Mouse (Mus musculus) thymus, postnatal 36 days (tissue): Measurements from ENCODE around the gene Bpifa3.
"Not testable (repeated sequence)": the region's sequence is repeated elsewhere in the genome, so short reads cannot be mapped to it uniquely, and the experiment has no call there.

Experiments
- DNase-seq, 2 experiments: peaks; one replicate each; pipeline ENCODE4 v3.0.0; 2022; ENCODE audit warnings: mixed read lengths in 2 of 2

Gene Bpifa3

DNA sequence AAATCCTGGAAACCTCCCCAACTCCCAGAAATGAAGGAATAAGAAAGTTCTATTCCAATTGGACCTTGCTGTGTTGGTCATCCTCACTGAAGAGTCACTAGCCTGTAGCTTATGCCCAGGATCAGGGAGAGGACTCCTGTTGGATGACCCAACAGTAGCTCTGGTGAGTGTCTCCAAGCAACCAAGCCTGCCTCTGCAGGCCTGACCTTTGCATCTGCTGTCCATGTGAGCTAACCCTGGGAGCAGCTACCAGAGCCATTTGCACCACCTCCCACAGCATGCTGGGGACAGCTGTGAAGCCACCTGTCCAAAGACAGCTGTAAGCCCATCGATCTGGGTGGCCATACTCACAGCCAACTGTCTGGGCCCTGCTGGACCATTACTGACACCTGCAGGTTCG, at the start of gene Bpifa3:
Gene Bpifa3, plus strand, starts transcription at position 217 of the 400 bp plus-strand sequence.
- no peak for DNase-seq

DNA sequence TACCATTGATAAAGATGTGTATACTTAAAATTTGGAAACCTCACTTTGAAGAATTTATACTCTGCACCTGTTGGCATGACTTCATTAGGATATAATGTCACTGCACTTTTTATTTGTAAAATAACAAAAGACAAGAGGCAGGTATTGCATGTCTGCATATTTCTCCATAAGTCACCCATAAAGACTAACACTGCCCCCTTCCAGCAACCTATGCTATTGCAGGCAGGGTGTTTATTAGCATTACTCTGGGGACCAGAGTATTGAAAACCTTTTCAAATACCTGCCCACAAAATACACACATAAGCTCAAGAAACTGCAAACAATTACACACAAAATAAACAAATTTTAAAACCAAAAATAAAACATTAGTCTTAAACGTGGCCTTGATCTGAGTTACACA, 32.4 kb upstream of the Bpifa3 start:
- DNase-seq, result no peak

DNA sequence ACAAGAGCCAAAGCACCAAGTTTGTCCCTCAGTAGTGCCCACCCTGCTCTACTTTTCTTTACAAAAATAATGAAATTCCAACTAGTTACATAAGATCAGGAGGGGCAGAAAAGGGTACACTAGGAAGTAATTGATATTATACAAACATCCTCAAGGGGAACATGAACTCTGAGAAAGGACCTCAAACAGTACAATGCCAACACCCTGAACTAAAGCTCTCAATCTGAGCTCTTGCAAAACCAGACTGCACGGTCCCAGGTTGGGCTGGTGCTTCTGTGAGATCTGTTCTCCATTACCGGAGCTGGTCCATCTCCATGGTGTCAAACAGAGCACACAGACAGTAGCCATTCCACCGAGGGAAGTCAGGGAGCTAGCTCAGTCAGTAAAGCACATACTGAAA, 12.8 kb upstream of the Bpifa3 start:
- no peak for DNase-seq

DNA sequence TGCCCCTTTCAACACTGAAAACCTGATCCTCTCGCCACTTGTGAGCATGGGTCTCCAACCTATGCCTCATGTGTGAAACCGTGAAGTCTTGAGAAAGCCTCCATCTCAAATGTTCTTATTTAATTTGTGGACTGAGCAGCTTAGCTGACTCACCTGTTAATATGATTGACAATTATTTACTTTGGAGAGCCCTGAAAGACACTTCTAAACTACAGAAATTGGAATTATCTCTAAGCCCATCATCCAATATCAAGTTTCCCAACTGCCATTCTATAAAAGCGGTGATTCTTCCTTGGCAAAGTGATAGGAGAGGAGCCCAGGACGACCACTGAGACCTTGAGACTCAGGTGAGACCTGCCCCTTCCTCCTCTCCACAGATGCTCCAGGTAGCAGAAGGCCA, 12.4 kb downstream of the Bpifa3 start, which contains the start of gene Bpifa1:
Gene Bpifa1, plus strand, starts transcription at position 301 of the 400 bp plus-strand sequence.
- no peak for DNase-seq

DNA sequence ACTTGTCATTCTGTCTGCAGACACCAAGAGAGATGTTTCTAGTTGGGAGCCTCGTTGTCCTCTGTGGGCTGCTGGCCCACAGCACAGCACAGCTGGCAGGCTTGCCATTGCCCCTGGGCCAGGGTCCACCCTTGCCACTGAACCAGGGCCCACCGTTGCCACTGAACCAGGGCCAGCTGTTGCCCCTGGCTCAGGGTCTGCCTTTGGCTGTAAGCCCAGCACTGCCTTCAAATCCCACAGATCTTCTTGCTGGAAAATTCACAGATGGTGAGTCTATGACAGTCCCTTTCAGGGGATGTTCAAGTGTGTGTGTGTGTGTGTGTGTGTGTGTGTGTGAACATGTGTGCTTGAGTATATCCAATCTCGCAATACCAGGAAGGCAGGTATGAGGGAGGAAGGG, 13.6 kb downstream of the Bpifa3 start:
- DNase-seq, result no peak

DNA sequence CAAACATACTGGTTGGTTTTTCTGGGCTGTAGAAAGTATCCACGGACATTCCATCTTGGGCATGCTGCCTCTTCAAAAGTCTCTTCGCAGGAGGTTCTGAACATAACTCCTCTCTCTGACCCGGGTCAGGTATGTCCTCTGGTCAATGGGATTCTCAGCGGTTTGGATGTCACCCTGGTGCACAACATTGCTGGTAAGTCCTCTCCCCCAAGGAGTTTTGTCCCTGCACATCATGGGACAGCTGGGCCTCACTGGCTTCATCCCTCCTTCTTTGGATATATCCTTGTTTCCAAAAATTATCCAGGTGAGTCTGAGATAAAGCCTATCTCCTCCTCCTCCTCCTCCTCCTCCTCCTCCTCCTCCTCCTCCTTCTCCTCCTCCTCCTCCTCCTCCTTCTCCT, 17.4 kb downstream of the Bpifa3 start:
- DNase-seq, result no peak

DNA sequence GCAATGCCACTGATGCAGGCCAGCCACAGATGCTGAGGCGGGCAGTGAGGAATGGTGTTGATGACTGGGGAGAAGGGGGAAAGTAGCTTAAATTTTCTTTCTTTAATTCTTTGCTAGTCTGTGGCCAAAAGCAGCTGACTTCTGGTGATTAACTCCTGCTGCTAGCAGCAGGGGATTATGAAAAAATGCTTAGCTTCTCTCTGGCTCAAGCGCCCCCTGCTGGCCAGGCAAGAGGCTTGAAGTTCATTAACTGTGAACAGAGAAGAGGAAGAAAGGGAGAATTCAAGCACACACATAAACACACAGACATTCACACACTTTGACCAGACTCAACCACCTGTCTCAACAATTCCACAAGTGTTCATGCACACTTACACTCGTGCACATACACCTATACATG, 28.3 kb downstream of the Bpifa3 start:
- peak; percentile 8 to 10 for DNase-seq

DNA sequence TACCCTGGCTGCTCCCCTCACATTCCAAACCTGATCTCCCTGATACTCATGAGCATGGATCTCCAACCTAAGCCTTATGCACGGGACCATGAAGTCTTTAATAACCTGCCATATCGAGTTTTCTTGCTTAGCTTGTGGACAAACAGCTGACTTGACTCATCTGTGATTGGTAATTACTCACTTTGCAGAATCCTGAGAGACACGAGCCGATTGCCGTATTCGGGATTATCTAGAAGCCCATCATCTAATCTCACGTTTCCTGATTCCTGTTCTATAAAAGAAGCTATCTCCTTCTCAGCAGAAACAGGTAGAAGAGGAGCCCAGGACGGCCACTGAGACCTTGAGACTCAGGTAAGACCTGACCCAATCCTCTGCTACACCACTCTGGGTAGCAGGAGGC, 32.2 kb downstream of the Bpifa3 start, which contains the start of gene Bpifa5:
Gene Bpifa5, plus strand, starts transcription at position 301 of the 400 bp plus-strand sequence.
- DNase-seq, result no peak

DNA sequence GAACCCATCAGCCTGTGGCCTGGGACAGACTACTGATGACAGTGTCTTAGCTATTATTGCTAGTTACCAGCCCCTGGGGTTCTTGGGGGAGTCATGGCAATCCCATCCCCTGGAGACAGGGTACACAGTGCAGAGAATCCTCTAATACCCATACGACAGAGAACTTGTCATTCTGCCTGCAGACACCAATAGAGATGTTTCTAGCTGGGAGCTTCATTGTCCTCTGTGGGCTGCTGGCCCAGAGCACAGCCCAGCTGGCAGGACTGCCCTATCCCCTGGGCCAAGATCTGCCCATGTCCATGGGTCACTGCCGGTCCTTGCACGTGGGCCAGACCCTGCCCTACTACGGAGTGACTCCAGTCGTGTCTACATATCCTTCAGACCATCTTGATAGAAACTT, 33.2 kb downstream of the Bpifa3 start:
- no peak for DNase-seq

DNA sequence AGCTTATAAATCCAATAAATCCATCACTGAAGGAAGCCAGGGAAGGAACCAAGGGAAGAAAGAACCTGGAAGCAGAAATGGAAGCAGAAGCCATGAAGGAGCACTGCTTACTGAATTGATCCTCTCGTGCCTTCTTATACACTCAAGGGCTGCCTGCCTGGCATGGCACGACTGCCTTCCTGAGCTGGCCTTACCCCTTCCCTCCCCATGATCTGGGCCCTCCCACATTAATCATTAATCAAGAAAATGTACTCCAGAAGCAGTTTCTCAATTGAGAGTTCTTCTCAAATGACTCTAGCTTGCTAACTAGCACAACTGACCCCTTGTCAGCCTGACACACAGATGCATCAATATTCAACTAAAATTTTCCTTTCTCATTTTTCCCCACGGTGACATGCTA, 39.0 kb downstream of the Bpifa3 start:
- no peak for DNase-seq

DNA sequence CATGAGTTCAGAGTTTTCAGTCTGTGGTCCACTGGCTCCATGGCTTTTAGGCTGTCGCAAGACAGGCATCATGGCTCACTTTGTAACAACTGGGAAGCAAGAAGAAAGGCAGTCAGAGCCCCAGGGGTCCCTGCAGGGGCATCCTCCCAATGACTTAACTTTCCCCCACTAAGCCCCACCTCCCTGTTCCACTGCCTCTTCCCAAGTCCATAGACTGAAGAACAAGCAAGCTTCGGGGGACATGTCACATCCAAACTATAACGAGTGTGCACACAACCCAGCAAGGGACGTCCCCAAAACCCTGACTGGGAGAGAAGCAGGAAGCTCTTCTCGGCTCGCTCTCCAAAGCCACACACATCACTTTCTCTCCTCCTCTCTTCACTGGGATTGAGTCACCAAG, 41.5 kb downstream of the Bpifa3 start:
- DNase-seq, result no peak

DNA sequence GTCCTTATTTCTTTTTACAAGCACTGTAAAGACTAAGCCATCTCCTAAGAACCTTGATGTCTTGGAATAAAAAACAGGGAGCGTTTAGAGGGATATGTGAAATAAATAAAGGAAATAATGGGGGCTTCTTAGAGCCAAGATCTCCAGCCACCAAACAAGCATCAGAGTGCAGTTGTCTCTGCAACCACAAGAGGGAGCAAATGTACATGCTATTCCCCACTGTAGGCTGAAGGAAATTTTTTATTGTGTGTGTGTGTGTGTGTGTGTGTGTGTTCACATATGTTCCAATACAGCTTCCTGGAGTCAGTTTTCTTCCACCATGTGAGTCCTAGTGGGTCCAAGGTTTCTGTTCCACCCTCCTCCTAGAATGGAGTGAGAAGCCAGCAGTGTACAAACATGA, 43.2 kb downstream of the Bpifa3 start:
- peak in 1 of 2 experiments; percentile 3 for DNase-seq

DNA sequence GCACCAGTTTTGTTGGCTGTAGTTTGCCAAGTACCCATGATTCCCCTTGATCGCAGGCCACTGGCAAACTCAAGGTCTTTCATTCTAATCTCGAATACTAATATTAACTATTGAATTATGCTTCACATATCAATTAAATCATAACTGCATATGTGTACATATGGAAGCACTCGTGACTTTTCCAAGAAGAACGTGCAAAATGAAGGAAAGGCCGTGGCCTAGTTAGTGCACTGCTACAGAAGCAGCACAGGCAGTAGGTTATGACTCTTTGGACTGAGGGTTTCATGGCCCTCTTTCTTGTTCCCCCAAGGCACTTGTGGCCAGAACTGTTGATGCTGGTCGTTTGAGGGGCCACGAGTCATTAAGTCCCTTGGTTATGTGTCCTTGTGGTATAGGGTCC, 51.8 kb downstream of the Bpifa3 start:
- not testable (repeated sequence) for DNase-seq

DNA sequence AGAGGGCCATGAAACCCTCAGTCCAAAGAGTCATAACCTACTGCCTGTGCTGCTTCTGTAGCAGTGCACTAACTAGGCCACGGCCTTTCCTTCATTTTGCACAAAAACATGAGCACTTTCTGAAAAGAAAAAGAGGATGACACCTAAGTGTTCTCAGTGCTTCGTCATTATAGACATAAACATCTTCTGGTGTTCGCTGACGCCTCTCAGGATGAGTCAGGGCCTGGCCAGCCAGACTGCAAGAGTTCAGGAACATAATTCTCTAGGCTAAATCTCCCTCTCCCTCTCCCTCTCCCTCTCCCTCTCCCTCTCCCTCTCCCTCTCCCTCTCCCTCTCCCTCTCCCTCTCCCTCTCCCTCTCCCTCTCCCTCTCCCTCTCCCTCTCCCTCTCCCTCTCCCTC, 52.9 kb downstream of the Bpifa3 start:
- not testable (repeated sequence) for DNase-seq

DNA sequence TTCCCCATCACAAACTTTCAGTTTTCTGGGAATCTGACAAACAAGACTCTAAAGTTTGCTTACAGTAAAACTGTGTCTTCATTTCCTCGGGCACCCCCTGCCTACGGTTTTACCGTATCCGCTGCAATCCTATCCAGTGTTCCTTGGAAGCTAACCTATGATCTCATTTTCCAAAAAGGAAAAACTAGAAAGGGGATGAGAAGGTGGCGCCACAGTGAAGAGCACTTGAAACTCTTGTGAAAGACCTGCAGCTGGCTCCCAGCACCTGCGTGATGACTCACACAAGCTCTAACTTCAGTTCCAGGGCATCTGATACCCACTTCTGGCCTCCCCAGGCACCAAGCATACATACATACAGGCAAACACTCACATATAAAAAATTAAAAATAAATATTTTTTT, 55.2 kb downstream of the Bpifa3 start:
- DNase-seq, result no peak

DNA sequence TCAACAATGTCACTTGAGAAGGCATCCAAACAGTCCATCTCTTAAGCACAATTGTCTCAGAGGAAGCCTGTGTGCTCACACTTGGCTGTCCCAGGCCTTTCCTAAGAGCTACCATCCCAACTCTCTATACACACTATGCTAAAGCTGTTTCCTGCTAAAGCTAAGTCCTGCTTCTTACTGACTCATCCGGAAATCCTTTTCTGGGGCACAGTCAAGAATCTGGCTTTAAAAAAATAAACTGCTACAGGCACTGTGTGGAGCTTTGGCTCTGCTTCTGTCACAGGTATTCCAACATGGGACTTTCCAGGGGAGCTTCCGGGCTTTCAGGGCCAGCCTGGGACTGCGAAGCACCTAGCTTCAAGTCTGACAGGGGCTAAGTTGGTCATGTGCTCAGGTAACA, 55.6 kb downstream of the Bpifa3 start:
- no peak for DNase-seq

DNA sequence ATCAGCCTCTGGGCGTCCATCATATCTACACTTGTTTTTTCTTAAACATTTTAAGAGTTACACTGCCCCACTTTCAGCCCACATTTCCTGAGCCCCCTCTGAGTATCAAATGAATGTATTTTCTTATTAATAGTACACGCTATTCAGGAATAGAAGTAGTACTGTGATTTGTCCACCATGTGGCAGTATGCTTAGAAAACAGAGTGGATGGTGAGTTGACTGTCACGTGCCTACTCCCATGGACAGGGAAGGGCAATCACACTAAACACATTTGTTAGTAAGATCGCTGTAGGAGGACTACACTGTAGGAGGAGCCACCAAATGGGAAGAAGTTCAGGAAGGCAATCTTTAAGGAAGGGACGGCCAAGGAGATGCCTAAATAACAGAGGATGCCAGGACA, 57.3 kb downstream of the Bpifa3 start:
- DNase-seq, result no peak
